Mouse (Mus musculus) heart, embryonic 12.5 days (tissue): ENCODE results near the gene Ip6k2. TPM values are rescaled to one million over a fixed set of nuclear protein-coding genes. Genes with fewer than 3 reads are reported as not detected.

Source experiments
- ATAC-seq: fragments of 200-750 bp; cut with Nextera tagmentation; 2 replicates; pipeline ENCODE4 v1.8.0; 2017; ENCODE audit warnings: moderate TSS enrichment, moderate library complexity; ENCODE audit not compliant: insufficient number of reproducible peaks, low FRiP score
- H3K27ac ChIP-seq: fragments of 300-500 bp; sonication (generic); 2 replicates; pipeline ENCODE4 v1.5.1; 2016; ENCODE audit warnings: mild to moderate bottlenecking, moderate library complexity; ENCODE audit not compliant: poor library complexity, severe bottlenecking
- H3K27me3 ChIP-seq: fragments of 300-500 bp; sonication (generic); replicated peaks from 2 replicates; pipeline ENCODE4 v1.6.1; 2016; ENCODE audit warnings: mild to moderate bottlenecking, moderate library complexity
- H3K36me3 ChIP-seq: fragments of 300-500 bp; sonication (generic); 2 replicates; pipeline ENCODE4 v1.6.1; 2016; ENCODE audit warnings: mild to moderate bottlenecking, moderate library complexity
- H3K4me1 ChIP-seq: fragments of 300-500 bp; sonication (generic); replicated peaks from 2 replicates; pipeline ENCODE4 v1.6.1; 2016; ENCODE audit warnings: mild to moderate bottlenecking
- H3K4me2 ChIP-seq: fragments of 300-500 bp; sonication (generic); 2 replicates; pipeline ENCODE4 v1.6.1; 2016; ENCODE audit warnings: mild to moderate bottlenecking, moderate library complexity
- H3K4me3 ChIP-seq: fragments of 300-500 bp; sonication (generic); 2 replicates; pipeline ENCODE4 v1.5.1; 2016; ENCODE audit warnings: mild to moderate bottlenecking
- H3K9ac ChIP-seq: fragments of 300-500 bp; sonication (generic); 2 replicates; pipeline ENCODE4 v1.6.1; 2016; ENCODE audit warnings: mild to moderate bottlenecking, moderate library complexity
- H3K9me3 ChIP-seq: fragments of 300-500 bp; sonication (generic); replicated peaks from 2 replicates; pipeline ENCODE4 v1.6.1; 2016; ENCODE audit warnings: mild to moderate bottlenecking, moderate library complexity
- WGBS: fragments of 180-500 bp; shearing (Covaris S2); methylation state at CpG from one replicate; pipeline ENCODE4 v1.1.7; 2016; 5-methylcytosine and 5-hydroxymethylcytosine counted together
- polyA plus RNA-seq: library from polyadenylated mRNA; unstranded; fragments of >200 nt; fragmentation: Nextera tagmentation; extraction: Ambion mirVana; gene quantifications from 2 replicates; pipeline ENCODE4 v1.2.1, GENCODE M21; 2016

Gene Ip6k2
- polyA plus RNA-seq, 1 experiment from 2014 or later, result 45.1 TPM

GRCm38 (mm10) chr9:108782836-108783547 is 604 bp upstream of the Ip6k2 start:
- no peak overlapping the region for H3K9ac ChIP-seq
- H3K4me1 ChIP-seq, result peaks cover 35% of the 10 kb centered on the region
- no peaks in the 10 kb centered on the region; the same call in 1 of the 2 replicates for H3K9me3 ChIP-seq
- peak overlapping the region; percentile 86 for H3K4me3 ChIP-seq
- WGBS, result 32% methylated on average over 9 of the region's 9 CpGs
- H3K27ac ChIP-seq, result no peak overlapping the region; the same call in 1 of the 2 replicates
- no peak for ATAC-seq
- H3K36me3 ChIP-seq, result peaks cover 3% of the 10 kb centered on the region; the same call in 1 of the 2 replicates
- peak overlapping the region; percentile 65 for H3K4me2 ChIP-seq
- H3K27me3 ChIP-seq, result no peaks in the 10 kb centered on the region

- Histone ChIP-seq H3K27ac (no peak overlapping the region), H3K9ac (0 out of 2 replicates have a peak overlapping the region, but pooled peaks have one; percentile 6), H3K4me1 (peaks cover 56% of the 10 kb centered on the region)
Measured at GRCm38 (mm10) chr9:108785416-108785815, 1.8 kb downstream of the Ip6k2 start.

GRCm38 (mm10) chr9:108786494-108786893 is 2.9 kb downstream of the Ip6k2 start:
- Histone ChIP-seq H3K4me1 (peaks cover 62% of the 10 kb centered on the region), H3K4me3 (no peak overlapping the region), H3K9me3 (no peaks in the 10 kb centered on the region), H3K27ac (no peak overlapping the region), H3K27me3 (no peaks in the 10 kb centered on the region), H3K9ac (no peak overlapping the region), H3K4me2 (no peak overlapping the region), H3K36me3 (peaks cover 5% of the 10 kb centered on the region; the same call in 1 of the 2 replicates)
- WGBS, result 87% methylated on average over 1 of the region's 1 CpGs
- ATAC-seq, result no peak

More at GRCm38 (mm10) chr9:108785416-108785815, 1.8 kb downstream of the Ip6k2 start:
- Histone ChIP-seq H3K9me3 (no peaks in the 10 kb centered on the region), H3K4me2 (peak overlapping the region; percentile 62), H3K4me3 (peak overlapping the region; percentile 86), H3K27me3 (no peaks in the 10 kb centered on the region), H3K36me3 (peaks cover 5% of the 10 kb centered on the region; the same call in 1 of the 2 replicates)
- no peak for ATAC-seq

- Histone ChIP-seq H3K27me3 (no peaks in the 10 kb centered on the region), H3K9me3 (no peaks in the 10 kb centered on the region), H3K27ac (no peak overlapping the region), H3K4me1 (peaks cover 65% of the 10 kb centered on the region), H3K9ac (no peak overlapping the region), H3K4me2 (no peak overlapping the region), H3K4me3 (no peak overlapping the region), H3K36me3 (peaks cover 5% of the 10 kb centered on the region; the same call in 1 of the 2 replicates)
- no peak for ATAC-seq
- 90% methylated on average over 2 of the region's 2 CpGs for WGBS
Measured at GRCm38 (mm10) chr9:108787080-108787479, 3.5 kb downstream of the Ip6k2 start.

- Histone ChIP-seq H3K4me2 (no peak overlapping the region), H3K27ac (no peak overlapping the region), H3K9me3 (no peaks in the 10 kb centered on the region), H3K4me3 (no peak overlapping the region), H3K36me3 (peaks cover 5% of the 10 kb centered on the region; the same call in 1 of the 2 replicates), H3K9ac (no peak overlapping the region), H3K27me3 (no peaks in the 10 kb centered on the region), H3K4me1 (peaks cover 67% of the 10 kb centered on the region)
- ATAC-seq, result no peak
- 78% methylated on average over 3 of the region's 3 CpGs for WGBS
Measured at GRCm38 (mm10) chr9:108788713-108789112, 5.1 kb downstream of the Ip6k2 start.

GRCm38 (mm10) chr9:108792307-108792706 is 8.7 kb downstream of the Ip6k2 start:
- H3K36me3 ChIP-seq, result peaks cover 17% of the 10 kb centered on the region
- no peaks in the 10 kb centered on the region for H3K9me3 ChIP-seq
- peaks cover 85% of the 10 kb centered on the region for H3K4me1 ChIP-seq
- H3K27me3 ChIP-seq, result no peaks in the 10 kb centered on the region
- H3K4me3 ChIP-seq, result no peak overlapping the region
- H3K4me2 ChIP-seq, result no peak overlapping the region
- no peak for ATAC-seq
- H3K9ac ChIP-seq, result no peak overlapping the region
- WGBS, result 51% methylated on average over 1 of the region's 1 CpGs
- H3K27ac ChIP-seq, result no peak overlapping the region

GRCm38 (mm10) chr9:108792730-108793129 is 9.1 kb downstream of the Ip6k2 start:
- H3K27ac ChIP-seq, result no peak overlapping the region
- H3K4me2 ChIP-seq, result no peak overlapping the region
- H3K9me3 ChIP-seq, result no peaks in the 10 kb centered on the region
- no peaks in the 10 kb centered on the region for H3K27me3 ChIP-seq
- H3K4me1 ChIP-seq, result peaks cover 89% of the 10 kb centered on the region
- H3K9ac ChIP-seq, result no peak overlapping the region
- H3K36me3 ChIP-seq, result peaks cover 22% of the 10 kb centered on the region
- H3K4me3 ChIP-seq, result no peak overlapping the region
- ATAC-seq, result no peak
- 57% methylated on average over 3 of the region's 3 CpGs for WGBS

- H3K27ac ChIP-seq, result no peak overlapping the region
- H3K4me3 ChIP-seq, result no peak overlapping the region
- H3K9ac ChIP-seq, result no peak overlapping the region
- ATAC-seq, result no peak
- peaks cover 42% of the 10 kb centered on the region for H3K36me3 ChIP-seq
- peaks cover 66% of the 10 kb centered on the region for H3K4me1 ChIP-seq
- H3K27me3 ChIP-seq, result no peaks in the 10 kb centered on the region
- no peaks in the 10 kb centered on the region for H3K9me3 ChIP-seq
- no peak overlapping the region for H3K4me2 ChIP-seq
- WGBS, result 74% methylated on average over 2 of the region's 2 CpGs
Measured at GRCm38 (mm10) chr9:108795281-108795680, 11.7 kb downstream of the Ip6k2 start.

GRCm38 (mm10) chr9:108795762-108796161 is 12.2 kb downstream of the Ip6k2 start:
- H3K27me3 ChIP-seq, result no peaks in the 10 kb centered on the region
- peak overlapping the region; percentile 63 for H3K27ac ChIP-seq
- WGBS, result 40% methylated on average over 11 of the region's 11 CpGs
- peak overlapping the region; percentile 54 for H3K9ac ChIP-seq
- ATAC-seq, result peak; percentile 89
- H3K9me3 ChIP-seq, result no peaks in the 10 kb centered on the region
- H3K4me3 ChIP-seq, result no peak overlapping the region
- H3K4me2 ChIP-seq, result peak overlapping the region; percentile 35
- H3K4me1 ChIP-seq, result peaks cover 63% of the 10 kb centered on the region
- peaks cover 44% of the 10 kb centered on the region for H3K36me3 ChIP-seq

GRCm38 (mm10) chr9:108796351-108796981 is 12.9 kb downstream of the Ip6k2 start:
- H3K36me3 ChIP-seq, result peaks cover 49% of the 10 kb centered on the region
- H3K27me3 ChIP-seq, result no peaks in the 10 kb centered on the region
- H3K4me1 ChIP-seq, result peaks cover 56% of the 10 kb centered on the region
- no peaks in the 10 kb centered on the region for H3K9me3 ChIP-seq
- ATAC-seq, result no peak
- H3K27ac ChIP-seq, result peak overlapping the region; percentile 63
- no peak overlapping the region for H3K4me3 ChIP-seq
- H3K4me2 ChIP-seq, result peak overlapping the region; percentile 35
- 67% methylated on average over 4 of the region's 4 CpGs for WGBS
- peak overlapping the region; percentile 54 for H3K9ac ChIP-seq

- no peaks in the 10 kb centered on the region for H3K9me3 ChIP-seq
- H3K4me3 ChIP-seq, result no peak overlapping the region
- H3K27ac ChIP-seq, result peak overlapping the region; percentile 63; the same call in 1 of the 2 replicates
- no peak overlapping the region for H3K4me2 ChIP-seq
- ATAC-seq, result no peak
- H3K9ac ChIP-seq, result peak overlapping the region; percentile 42; the same call in 1 of the 2 replicates
- H3K27me3 ChIP-seq, result no peaks in the 10 kb centered on the region
- WGBS, result 86% methylated on average over 7 of the region's 7 CpGs
- peaks cover 49% of the 10 kb centered on the region for H3K4me1 ChIP-seq
- peaks cover 58% of the 10 kb centered on the region for H3K36me3 ChIP-seq
Measured at GRCm38 (mm10) chr9:108797477-108797876, 13.9 kb downstream of the Ip6k2 start.
